Mouse (Mus musculus) heart, adult 9 months (tissue): ENCODE measurements around the gene Uspl1.

ENCODE experiments used
- DNase-seq, 2 experiments: peaks; one replicate each; pipeline ENCODE4 v3.0.0; 2022; ENCODE audit warnings: low spot score in 2 of 2

Uspl1 gene

GRCm38 (mm10) chr5:149209328-149209727 lies 25.2 kb downstream of the Uspl1 start:
- no peak for DNase-seq

- no peak for DNase-seq
Observed at GRCm38 (mm10) chr5:149211041-149211440, 26.9 kb downstream of the Uspl1 start.

GRCm38 (mm10) chr5:149212806-149213205 lies 28.7 kb downstream of the Uspl1 start:
- no peak for DNase-seq

- DNase-seq = no peak
Observed at GRCm38 (mm10) chr5:149215540-149215939, 31.4 kb downstream of the Uspl1 start.

GRCm38 (mm10) chr5:149217524-149218357 lies 33.6 kb downstream of the Uspl1 start:
- DNase-seq = no peak

GRCm38 (mm10) chr5:149219493-149219892 lies 35.3 kb downstream of the Uspl1 start:
- DNase-seq = no peak

- DNase-seq = no peak
Observed at GRCm38 (mm10) chr5:149221355-149221754, 37.2 kb downstream of the Uspl1 start.

- DNase-seq = no peak
Observed at GRCm38 (mm10) chr5:149224666-149225065, 40.5 kb downstream of the Uspl1 start.

GRCm38 (mm10) chr5:149228700-149229618 lies 44.8 kb downstream of the Uspl1 start:
- peak; percentile 98 to 99 for DNase-seq

- DNase-seq = no peak
Observed at GRCm38 (mm10) chr5:149229619-149230339, 45.6 kb downstream of the Uspl1 start.

- DNase-seq = peak; percentile 27 to 44
Observed at GRCm38 (mm10) chr5:149235002-149235401, 50.9 kb downstream of the Uspl1 start.

- DNase-seq = peak; percentile 11 to 21
Observed at GRCm38 (mm10) chr5:149237221-149237950, 53.2 kb downstream of the Uspl1 start.

GRCm38 (mm10) chr5:149242467-149242866 lies 58.3 kb downstream of the Uspl1 start:
- DNase-seq = no peak

GRCm38 (mm10) chr5:149243053-149243452 lies 58.9 kb downstream of the Uspl1 start:
- peak in 1 of 2 experiments; percentile 8 for DNase-seq

- no peak for DNase-seq
Observed at GRCm38 (mm10) chr5:149245391-149245964, 61.3 kb downstream of the Uspl1 start.

- DNase-seq = peak; percentile 57 to 80
Observed at GRCm38 (mm10) chr5:149245965-149246470, 61.9 kb downstream of the Uspl1 start.

- peak; percentile 34 to 46 for DNase-seq
Observed at GRCm38 (mm10) chr5:149247047-149247904, 63.1 kb downstream of the Uspl1 start.

GRCm38 (mm10) chr5:149252303-149252702 lies 68.2 kb downstream of the Uspl1 start:
- DNase-seq = no peak

GRCm38 (mm10) chr5:149253491-149253890 lies 69.3 kb downstream of the Uspl1 start:
- DNase-seq = no peak

GRCm38 (mm10) chr5:149255522-149255921 lies 71.4 kb downstream of the Uspl1 start:
- DNase-seq = no peak
